ENCODE assay signal across 1 mouse cellular context in the genomic region with DNA sequence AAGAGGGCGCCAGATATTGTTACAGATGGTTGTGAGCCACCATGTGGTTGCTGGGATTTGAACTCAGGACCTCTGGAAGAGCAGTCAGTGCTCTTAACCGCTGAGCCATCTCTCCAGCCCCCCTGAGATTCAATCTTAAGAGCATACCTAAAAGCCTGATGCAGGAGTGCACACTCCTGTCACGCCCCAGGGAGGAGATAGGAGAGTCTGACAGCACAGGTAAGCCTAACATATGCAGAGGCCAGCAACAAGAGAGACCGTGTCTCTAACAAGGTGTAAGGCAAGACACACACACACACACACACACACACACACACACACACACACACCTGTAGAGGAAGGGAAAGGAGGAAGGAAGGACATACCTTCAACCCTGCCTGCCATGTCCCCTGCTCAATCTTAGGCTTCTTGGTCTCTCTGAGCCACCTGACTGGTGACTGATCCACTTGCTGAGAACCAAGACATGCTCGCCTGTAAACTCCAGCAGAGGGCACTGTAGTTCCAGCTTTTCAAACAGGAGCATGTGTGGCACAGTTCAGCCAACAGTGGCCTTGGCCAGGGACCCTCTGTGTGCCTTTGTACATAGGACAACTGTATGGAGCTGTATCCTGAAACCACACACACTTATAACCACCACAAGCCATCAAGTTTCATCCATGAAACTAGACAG.
TF ChIP-seq lines count a peak whose summit lies in the region.

No protein-coding gene starts in this region.

TF ChIP-seq in CH12.LX, 34 proteins besides CTCF, POLR2A, EP300 and RAD21:
- TF ChIP-seq PAX5 (IDR thresholded peaks at IDR 0.05; ENCODE audit: low read length) (no peak), MYC (IDR thresholded peaks at IDR 0.05; ENCODE audit: low read depth, low read length) (peak; percentile 94), RCOR1 (conservative IDR thresholded peaks at IDR 0.05; ENCODE audit: low read depth, low read length) (no peak), MEF2A (IDR thresholded peaks at IDR 0.05; ENCODE audit: borderline replicate concordance, low read depth, low read length) (0 out of 2 replicates have a peak, but pooled peaks have one; percentile 19), ETS1 (conservative IDR thresholded peaks at IDR 0.05; ENCODE audit: low read depth, low read length) (no peak), IRF4 (IDR thresholded peaks at IDR 0.05; ENCODE audit: low read depth, low read length) (peak; percentile 56; the same call in 1 of the 2 replicates), JUN (IDR thresholded peaks at IDR 0.05; ENCODE audit: insufficient read depth, low read depth, low read length) (no peak), MAX (IDR thresholded peaks at IDR 0.05; ENCODE audit: low read length) (peak; percentile 80; the same call in 1 of the 2 replicates), NRF1 (IDR thresholded peaks at IDR 0.05; ENCODE audit: low read depth, low read length) (no peak), SIN3A (IDR thresholded peaks at IDR 0.05; ENCODE audit: low read length) (no peak), ZKSCAN1 (IDR thresholded peaks at IDR 0.05; ENCODE audit: borderline replicate concordance, low read depth, low read length) (no peak), MAZ (IDR thresholded peaks at IDR 0.05; ENCODE audit: low read depth, low read length) (no peak), USF1 (IDR thresholded peaks at IDR 0.05; ENCODE audit: low read depth, low read length) (no peak), SMC3 (IDR thresholded peaks at IDR 0.05; ENCODE audit: low read depth, low read length) (peak; percentile 99), TBP (conservative IDR thresholded peaks at IDR 0.05; ENCODE audit: low read depth, low read length) (no peak), USF2 (conservative IDR thresholded peaks at IDR 0.05; ENCODE audit: low read depth, low read length) (no peak), BHLHE40 (IDR thresholded peaks at IDR 0.05; ENCODE audit: low read depth, low read length) (0 out of 2 replicates have a peak, but pooled peaks have one; percentile 13), NELFE (IDR thresholded peaks at IDR 0.05; ENCODE audit: low read depth, low read length) (0 out of 2 replicates have a peak, but pooled peaks have one; percentile 52), KAT2A (IDR thresholded peaks at IDR 0.05; ENCODE audit: insufficient replicate concordance, low read length) (no peak), ZNF384 (IDR thresholded peaks at IDR 0.05; ENCODE audit: low read depth, low read length) (no peak), MXI1 (IDR thresholded peaks at IDR 0.05; ENCODE audit: low read depth, low read length) (no peak), TCF12 (IDR thresholded peaks at IDR 0.05; ENCODE audit: low read depth, low read length) (peak; percentile 35; the same call in 1 of the 2 replicates), ZMIZ1 (IDR thresholded peaks at IDR 0.05; ENCODE audit: low read depth, low read length) (no peak), UBTF (IDR thresholded peaks at IDR 0.05; ENCODE audit: low read depth, low read length) (no peak), JUND (conservative IDR thresholded peaks at IDR 0.05; ENCODE audit: low read depth, low read length) (no peak), ELF1 (IDR thresholded peaks at IDR 0.05; ENCODE audit: low read depth, low read length) (no peak), E2F4 (IDR thresholded peaks at IDR 0.05; ENCODE audit: insufficient replicate concordance, low read depth, low read length) (no peak), CHD1 (IDR thresholded peaks at IDR 0.05; ENCODE audit: low read depth, low read length) (no peak), ZC3H11A (IDR thresholded peaks at IDR 0.05; ENCODE audit: low read depth, low read length) (peak; percentile 91), CHD2 (IDR thresholded peaks at IDR 0.05; ENCODE audit: low read length) (no peak), HCFC1 (IDR thresholded peaks at IDR 0.05; ENCODE audit: low read depth, low read length) (no peak), MAFK (IDR thresholded peaks at IDR 0.05; ENCODE audit: insufficient replicate concordance, low read length) (no peak), POLR2AphosphoS2 (IDR thresholded peaks at IDR 0.05; ENCODE audit: low read depth, low read length) (no peak), GABPA (IDR thresholded peaks at IDR 0.05; ENCODE audit: insufficient replicate concordance, low read depth, low read length) (no peak)
